Mouse (Mus musculus) neutrophil, adult 65 days (primary cell): ENCODE data around the gene Spopl. TPM values are rescaled to one million over a fixed set of nuclear protein-coding genes. Genes with fewer than 3 reads are reported as not detected.

ENCODE experiments used
- total RNA-seq: library from RNA; stranded (reverse); gene quantifications from 2 replicates; pipeline ENCODE4 v1.2.4, GENCODE M21; 2023

Gene Spopl
- 7.9 and 17.5 TPM in 2 replicates for total RNA-seq

DNA sequence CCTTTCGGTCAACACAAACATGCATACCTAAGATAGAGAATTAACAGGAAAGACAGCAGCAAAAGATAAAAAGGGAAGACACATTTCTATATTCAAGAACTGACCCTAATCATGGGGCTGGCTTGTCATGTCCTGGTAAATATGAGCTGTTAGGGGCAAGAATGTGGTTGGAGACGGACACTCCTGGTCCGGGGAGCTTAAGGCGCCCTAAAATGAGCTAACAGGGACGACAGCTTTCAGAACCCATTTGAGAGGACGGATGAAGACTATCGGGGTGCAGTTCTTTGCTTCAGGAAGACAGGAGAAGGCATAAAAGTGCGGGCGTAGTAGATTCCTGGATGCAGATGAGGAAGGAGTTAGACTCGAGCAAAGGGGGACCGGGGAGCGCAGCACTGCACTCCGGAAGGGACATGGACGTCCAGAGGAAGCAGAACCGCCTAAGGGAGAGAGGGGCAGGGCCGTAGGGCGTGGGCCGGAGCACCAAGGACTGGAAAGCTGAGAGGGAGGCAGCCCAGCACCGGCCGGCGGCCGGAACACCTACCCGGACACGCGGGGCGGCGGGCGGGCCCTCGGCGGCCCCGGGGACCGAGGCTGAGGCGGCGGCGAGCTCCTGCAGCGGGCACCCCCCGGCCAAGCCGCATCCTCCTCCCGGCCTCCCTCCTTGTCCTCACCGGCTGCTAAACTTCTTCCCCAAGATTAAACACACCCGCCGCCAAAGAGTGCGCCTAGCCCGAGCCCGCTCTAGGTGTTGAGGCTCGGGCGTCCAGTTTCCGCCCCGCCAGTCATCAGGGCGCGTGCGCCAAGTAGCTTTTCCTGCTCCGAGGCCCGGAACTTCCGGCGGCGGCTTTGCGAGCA lies at the start of gene Spopl:
Gene Spopl, minus strand, starts transcription at position 805 of the 855 bp plus-strand sequence.

